Mouse (Mus musculus) erythroblast, embryonic 14.5 days (primary cell): ENCODE results near the gene Olfr1500.

Source experiments
- GATA1 ChIP-seq: IDR thresholded peaks from 2 replicates; pipeline ENCODE4 v1.6.1; 2012; ENCODE audit warnings: low read length, inconsistent platforms, mixed read lengths
- TAL1 ChIP-seq: IDR thresholded peaks from 3 replicates; pipeline ENCODE4 v1.6.1; 2012; ENCODE audit warnings: low read length, inconsistent platforms, mixed read lengths

- TF ChIP-seq TAL1 (no peak), GATA1 (no peak)
These were observed at the start of gene Olfr1500 for GRCm38 (mm10) chr19:13830388-13830787.
